Mouse (Mus musculus) embryonic facial prominence, embryonic 14.5 days (tissue): Measurements from ENCODE around the gene Pik3cd. TPM values are rescaled to one million over a fixed set of nuclear protein-coding genes. Genes with fewer than 3 reads are reported as not detected.

Source experiments
- ATAC-seq: fragments of 200-750 bp; cut with Nextera tagmentation; 2 replicates; pipeline ENCODE4 v1.8.0; 2017; ENCODE audit warnings: low read depth, moderate number of reproducible peaks, moderate TSS enrichment
- DNase-seq: peaks from one replicate; pipeline ENCODE4 v3.0.0-alpha.2; 2015; ENCODE audit warnings: low spot score
- H3K27ac ChIP-seq: fragments of 300-500 bp; sonication (generic); replicated peaks from 2 replicates; pipeline ENCODE4 v1.5.1; 2014; ENCODE audit warnings: low read depth, mild to moderate bottlenecking, low read length, moderate library complexity
- H3K27me3 ChIP-seq: fragments of 300-500 bp; sonication (generic); replicated peaks from 2 replicates; pipeline ENCODE4 v1.6.1; 2014; ENCODE audit warnings: low read length; ENCODE audit not compliant: control insufficient read depth, insufficient read depth
- H3K36me3 ChIP-seq: fragments of 300-500 bp; sonication (generic); 2 replicates; pipeline ENCODE4 v1.6.1; 2014; ENCODE audit warnings: low read length, mixed read lengths; ENCODE audit not compliant: control insufficient read depth, insufficient read depth
- H3K4me1 ChIP-seq: fragments of 300-500 bp; sonication (generic); 2 replicates; pipeline ENCODE4 v1.6.1; 2014; ENCODE audit warnings: antibody characterized with exemption, low read length; ENCODE audit not compliant: control insufficient read depth, insufficient read depth
- H3K4me2 ChIP-seq: fragments of 300-500 bp; sonication (generic); 2 replicates; pipeline ENCODE4 v1.6.1; 2014; ENCODE audit warnings: low read depth, mild to moderate bottlenecking, low read length, moderate library complexity, mixed read lengths
- H3K4me3 ChIP-seq: fragments of 300-500 bp; sonication (generic); 2 replicates; pipeline ENCODE4 v1.5.1; 2014; ENCODE audit warnings: low read depth, mild to moderate bottlenecking, low read length
- H3K9ac ChIP-seq: fragments of 300-500 bp; sonication (generic); 2 replicates; pipeline ENCODE4 v1.6.1; 2014; ENCODE audit warnings: low read depth, mild to moderate bottlenecking, low read length, moderate library complexity, mixed read lengths
- H3K9me3 ChIP-seq: fragments of 300-500 bp; sonication (generic); 2 replicates; pipeline ENCODE4 v1.6.1; 2016; ENCODE audit warnings: low read length; ENCODE audit not compliant: control insufficient read depth
- WGBS: fragments of 180-500 bp; shearing (Covaris S2); extraction: QIAGEN DNeasy Blood & Tissue Kit; methylation state at CpG from one replicate; pipeline ENCODE4 v1.1.7; 2014; 5-methylcytosine and 5-hydroxymethylcytosine counted together
- microRNA-seq: library from miRNA; unstranded; fragments of <30 nt; microRNA quantifications from one replicate; pipeline ENCODE4, GENCODE M21; 2016; ENCODE audit warnings: borderline number of aligned reads
- polyA plus RNA-seq: library from polyadenylated mRNA; unstranded; fragments of >200 nt; fragmentation: Nextera tagmentation; extraction: Ambion mirVana; gene quantifications from 2 replicates; pipeline ENCODE4 v1.2.1, GENCODE M21; 2014

Pik3cd gene
- polyA plus RNA-seq, 1 experiment from 2014 or later = 6.0 TPM

DNA sequence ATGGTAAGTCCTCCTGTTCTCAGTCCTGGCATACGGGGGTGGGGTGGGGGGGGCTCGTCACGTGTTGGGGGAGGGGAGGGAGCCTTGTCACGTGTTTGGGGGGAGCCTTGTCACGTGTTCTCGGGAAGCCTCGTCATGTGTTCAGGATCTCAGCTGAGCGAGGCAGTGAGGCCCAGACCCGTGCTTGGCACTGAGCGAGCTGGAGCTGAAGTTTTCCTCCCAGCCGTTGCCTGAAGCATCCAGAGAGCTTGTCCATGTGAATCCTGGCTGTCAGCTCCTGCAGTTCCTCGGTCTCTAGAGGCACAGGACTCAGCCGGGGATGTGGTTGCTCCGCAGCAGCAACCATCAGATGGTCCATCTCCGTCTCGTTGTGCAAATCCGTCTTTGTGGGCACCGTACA lies 96.3 kb downstream of the Pik3cd start:
- H3K4me1 ChIP-seq = peaks cover 13% of the 10 kb centered on the region
- ATAC-seq = no peak
- no peak overlapping the region for H3K27ac ChIP-seq

DNA sequence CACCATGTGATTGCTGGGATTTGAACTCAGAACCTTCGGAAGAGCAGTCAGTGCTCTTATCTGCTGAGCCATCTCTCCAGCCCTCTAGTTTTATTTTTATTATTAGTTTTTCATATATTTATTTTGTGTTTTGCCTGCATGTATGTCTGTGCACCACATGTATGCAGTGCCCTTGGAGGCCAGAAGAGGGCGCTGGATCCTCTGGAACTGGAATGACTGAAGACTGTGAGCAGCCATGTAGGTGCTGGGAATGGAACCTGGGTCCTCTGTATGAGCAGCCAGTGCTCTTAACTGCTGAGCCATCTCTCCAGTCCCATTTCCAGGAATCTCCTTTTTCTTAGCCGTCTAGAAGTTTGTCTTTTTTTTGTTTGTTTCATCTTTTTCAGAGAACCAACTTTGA lies 97.9 kb downstream of the Pik3cd start:
- no peak for ATAC-seq
- Histone ChIP-seq H3K4me3 (no peak overlapping the region), H3K4me1 (peaks cover 13% of the 10 kb centered on the region), H3K27me3 (no peaks in the 10 kb centered on the region), H3K9ac (no peak overlapping the region), H3K4me2 (no peak overlapping the region), H3K36me3 (no peaks in the 10 kb centered on the region), H3K27ac (no peak overlapping the region), H3K9me3 (no peaks in the 10 kb centered on the region)
- 80% methylated on average over 3 of the region's 3 CpGs for WGBS
- DNase-seq = no peak

More for the DNA sequence above, 96.3 kb downstream of the Pik3cd start:
- H3K9ac ChIP-seq = no peak overlapping the region
- H3K4me3 ChIP-seq = no peak overlapping the region
- 72% methylated on average over 17 of the region's 18 CpGs for WGBS
- H3K9me3 ChIP-seq = no peaks in the 10 kb centered on the region
- H3K36me3 ChIP-seq = no peaks in the 10 kb centered on the region
- H3K27me3 ChIP-seq = no peaks in the 10 kb centered on the region
- no peak overlapping the region for H3K4me2 ChIP-seq
- no peak for DNase-seq

DNA sequence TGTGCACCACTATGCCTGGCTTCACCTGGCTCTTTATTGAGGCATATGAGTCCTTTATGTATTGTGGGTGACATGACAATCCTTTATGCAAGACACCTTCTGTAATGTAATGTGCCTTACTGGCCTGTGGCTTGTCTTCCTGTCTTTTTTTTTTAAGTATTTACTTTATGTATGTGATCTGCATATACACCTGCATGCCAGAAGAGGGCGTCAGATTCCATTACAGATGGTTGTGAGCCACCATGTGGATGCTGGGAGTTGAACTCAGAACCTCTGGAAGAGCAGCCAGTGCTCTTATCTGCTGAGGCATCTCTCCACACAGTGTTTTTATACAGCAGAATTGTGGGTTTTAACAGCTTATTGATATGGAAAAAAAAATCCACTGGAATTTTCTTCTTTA lies 98.5 kb downstream of the Pik3cd start:
- WGBS = 59% methylated on average over 1 of the region's 1 CpGs
- no peaks in the 10 kb centered on the region for H3K9me3 ChIP-seq
- no peak for ATAC-seq
- no peak overlapping the region for H3K4me3 ChIP-seq
- H3K36me3 ChIP-seq = no peaks in the 10 kb centered on the region
- H3K4me2 ChIP-seq = no peak overlapping the region
- DNase-seq = no peak
- no peak overlapping the region for H3K9ac ChIP-seq
- H3K27me3 ChIP-seq = no peaks in the 10 kb centered on the region
- H3K27ac ChIP-seq = no peak overlapping the region
- peaks cover 13% of the 10 kb centered on the region for H3K4me1 ChIP-seq

DNA sequence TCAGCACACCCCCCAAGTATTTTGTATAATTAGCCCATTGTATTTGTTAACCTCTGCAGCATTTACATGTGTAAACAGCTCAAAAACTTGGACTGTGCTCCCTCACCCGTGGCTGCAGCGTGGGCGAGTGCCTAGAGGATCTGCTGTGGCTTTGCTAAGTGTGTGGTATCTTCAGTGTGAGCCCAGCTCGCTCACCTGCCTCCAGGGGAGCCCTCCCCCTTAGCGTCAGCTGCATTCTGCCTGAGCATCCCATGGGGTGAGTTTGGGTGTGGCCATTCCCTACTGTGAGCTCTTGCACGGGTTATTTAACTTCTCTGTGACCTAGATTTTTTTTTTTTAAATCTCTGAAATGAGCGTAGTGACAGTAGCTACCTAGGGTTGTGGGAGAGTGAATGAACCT lies 100.1 kb downstream of the Pik3cd start:
- no peak overlapping the region for H3K4me2 ChIP-seq
- no peak for DNase-seq
- H3K27ac ChIP-seq = no peak overlapping the region
- peaks cover 6% of the 10 kb centered on the region; the same call in 1 of the 2 replicates for H3K4me1 ChIP-seq
- H3K36me3 ChIP-seq = no peaks in the 10 kb centered on the region
- H3K27me3 ChIP-seq = no peaks in the 10 kb centered on the region
- ATAC-seq = no peak
- H3K9me3 ChIP-seq = no peaks in the 10 kb centered on the region
- no peak overlapping the region for H3K4me3 ChIP-seq
- WGBS = 41% methylated on average over 7 of the region's 7 CpGs
- H3K9ac ChIP-seq = no peak overlapping the region

DNA sequence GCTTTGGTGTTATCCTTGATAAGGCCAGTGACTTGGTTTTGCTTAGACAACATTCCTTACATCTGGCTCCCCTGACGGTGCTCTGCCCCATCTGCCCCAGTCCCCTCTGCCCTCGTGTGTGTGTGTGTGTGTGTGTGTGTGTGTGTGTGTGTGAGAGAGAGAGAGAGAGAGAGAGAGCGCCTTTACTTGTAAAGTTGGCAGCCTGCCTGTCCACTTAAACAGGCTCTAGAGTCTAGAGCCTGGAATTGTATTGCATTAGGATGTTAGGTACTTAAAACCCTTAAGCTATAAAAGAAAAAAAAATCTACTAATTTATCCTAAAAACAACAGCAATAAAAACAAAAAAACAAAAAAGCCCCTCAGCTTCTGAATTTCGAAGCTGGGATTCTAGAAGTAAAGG lies 100.9 kb downstream of the Pik3cd start:
- H3K27ac ChIP-seq = no peak overlapping the region
- H3K9ac ChIP-seq = no peak overlapping the region
- H3K9me3 ChIP-seq = no peaks in the 10 kb centered on the region
- H3K4me2 ChIP-seq = no peak overlapping the region
- 0 out of 2 replicates have a peak, but pooled peaks cover 2% of the 10 kb centered on the region for H3K4me1 ChIP-seq
- H3K4me3 ChIP-seq = no peak overlapping the region
- peak; percentile 57 for DNase-seq
- no peaks in the 10 kb centered on the region for H3K27me3 ChIP-seq
- no peaks in the 10 kb centered on the region for H3K36me3 ChIP-seq
- WGBS = 31% methylated on average over 4 of the region's 4 CpGs
- no peak for ATAC-seq

DNA sequence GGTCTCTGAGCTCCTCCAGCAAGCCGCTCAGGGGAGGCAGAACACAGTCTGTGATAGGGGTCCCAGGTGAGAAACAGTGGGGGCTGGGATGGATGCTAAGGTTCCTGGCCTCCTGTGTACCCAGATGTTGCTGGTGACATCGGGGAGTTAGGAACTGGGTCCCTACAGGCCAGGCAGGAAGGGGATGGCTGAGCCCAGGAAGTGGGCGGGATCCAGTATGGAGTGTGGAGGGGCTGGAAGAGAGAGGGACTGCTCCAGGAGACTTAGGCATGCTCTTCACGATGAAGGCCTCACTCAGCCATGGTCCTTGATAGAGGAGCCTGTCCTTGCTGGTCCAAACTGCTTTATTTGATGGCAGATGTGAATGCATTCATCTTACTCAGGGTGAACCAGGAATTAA lies 102.2 kb downstream of the Pik3cd start:
- 83% methylated on average over 4 of the region's 4 CpGs for WGBS
- Histone ChIP-seq H3K27ac (no peak overlapping the region), H3K9me3 (no peaks in the 10 kb centered on the region), H3K36me3 (no peaks in the 10 kb centered on the region), H3K4me1 (0 out of 2 replicates have a peak, but pooled peaks cover 2% of the 10 kb centered on the region), H3K9ac (no peak overlapping the region), H3K27me3 (no peaks in the 10 kb centered on the region), H3K4me2 (no peak overlapping the region), H3K4me3 (no peak overlapping the region)
- DNase-seq (no peak), ATAC-seq (no peak)

DNA sequence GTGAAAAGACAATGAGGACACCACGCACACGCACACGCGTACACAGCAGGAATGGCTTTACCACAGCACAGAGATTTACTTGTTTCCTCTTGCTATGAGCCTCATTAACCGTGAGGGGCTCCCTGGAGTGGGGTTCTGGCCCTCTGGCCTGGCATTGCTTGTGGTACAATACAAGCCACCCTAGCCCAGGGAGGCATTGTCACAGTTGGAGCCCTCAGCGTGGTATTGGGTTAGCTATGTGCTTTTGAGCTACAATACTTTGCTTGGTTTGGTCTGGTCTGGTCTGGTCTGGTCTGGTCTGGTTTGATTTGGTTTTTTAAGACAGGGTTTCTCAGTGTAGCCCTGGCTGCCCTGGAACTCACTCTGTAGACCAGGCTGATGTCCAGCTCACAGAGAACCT lies 102.8 kb downstream of the Pik3cd start:
- 91% methylated on average over 6 of the region's 6 CpGs for WGBS
- no peak for DNase-seq

More for the DNA sequence above, 102.8 kb downstream of the Pik3cd start:
- Histone ChIP-seq H3K27me3 (no peaks in the 10 kb centered on the region), H3K4me3 (no peak overlapping the region), H3K4me2 (no peak overlapping the region), H3K9ac (no peak overlapping the region), H3K36me3 (no peaks in the 10 kb centered on the region), H3K4me1 (0 out of 2 replicates have a peak, but pooled peaks cover 2% of the 10 kb centered on the region), H3K27ac (no peak overlapping the region), H3K9me3 (no peaks in the 10 kb centered on the region)
- no peak for ATAC-seq

Small RNA genes lying within 50 kb of the gene (microRNA-seq; reads per million reads assigned to microRNA genes)
- not detected for gene Mir7023

Other genes with a start within 250 kb of the Pik3cd start
- gene Rbp7, start 247.6 kb downstream of the Pik3cd start, polyA plus RNA-seq = 1.2 and 2.5 TPM in 2 replicates
- gene Tmem274, start 225.2 kb downstream of the Pik3cd start, polyA plus RNA-seq = not detected in 2 replicates
- gene Nmnat1, start 217.4 kb downstream of the Pik3cd start, polyA plus RNA-seq = 7.2 and 8.9 TPM in 2 replicates
- gene Lzic, start 217.3 kb downstream of the Pik3cd start, polyA plus RNA-seq = 45.1 and 48.1 TPM in 2 replicates
- gene Ctnnbip1, start 184.3 kb downstream of the Pik3cd start, polyA plus RNA-seq = 68.7 and 81.8 TPM in 2 replicates
- 51.4 and 52.0 TPM in 2 replicates for gene Clstn1, start 116.1 kb downstream of the Pik3cd start, polyA plus RNA-seq
- gene Tmem201, start 35.5 kb upstream of the Pik3cd start, polyA plus RNA-seq = 20.7 and 23.3 TPM in 2 replicates
- gene Slc25a33, start 71.7 kb upstream of the Pik3cd start, polyA plus RNA-seq = 10.6 and 10.9 TPM in 2 replicates